Mouse (Mus musculus) embryo, embryonic 10 days (tissue): ENCODE data around the gene Commd8.

ENCODE experiments used
- DNase-seq: peaks from one replicate; pipeline ENCODE4 v3.0.0-alpha.2; 2015; ENCODE audit warnings: low spot score

The Commd8 gene

DNA sequence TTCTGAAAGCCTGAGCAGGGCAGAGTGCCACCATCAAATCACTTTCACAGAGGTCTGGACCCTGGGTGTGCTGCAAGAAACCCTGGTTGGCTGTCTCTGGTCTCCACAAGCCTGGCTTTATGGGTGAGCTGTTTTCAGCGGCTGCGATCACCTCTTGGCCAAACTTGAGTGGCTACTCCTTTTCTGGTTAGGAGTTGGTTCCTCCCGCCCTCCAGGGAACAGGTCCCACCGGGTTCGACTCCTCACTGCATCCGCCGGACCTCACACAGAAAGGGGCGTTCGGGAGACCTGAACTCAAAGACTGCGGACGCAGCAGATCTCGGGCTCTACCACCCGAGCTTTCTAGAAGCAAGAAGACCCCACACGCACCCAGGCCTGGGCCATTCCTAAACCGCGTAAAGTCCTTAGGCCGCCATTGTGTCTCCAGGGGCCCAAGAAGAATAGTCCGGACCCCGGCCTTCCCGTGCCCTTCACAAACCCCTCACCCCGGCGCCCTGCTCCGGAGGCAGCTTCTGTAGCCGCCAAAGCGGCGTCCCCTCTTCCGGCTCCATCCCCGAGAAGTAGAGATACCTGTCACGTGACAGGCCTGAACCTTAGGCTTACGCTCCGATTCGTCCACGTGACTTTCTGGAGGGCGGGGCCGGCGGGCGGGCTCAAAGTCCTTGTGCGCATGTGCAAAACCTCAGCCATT, at the start of gene Commd8:
Gene Commd8 (minus strand): TSS at position 596 of the 691 bp plus-strand sequence.
- DNase-seq: peak; percentile 96

DNA sequence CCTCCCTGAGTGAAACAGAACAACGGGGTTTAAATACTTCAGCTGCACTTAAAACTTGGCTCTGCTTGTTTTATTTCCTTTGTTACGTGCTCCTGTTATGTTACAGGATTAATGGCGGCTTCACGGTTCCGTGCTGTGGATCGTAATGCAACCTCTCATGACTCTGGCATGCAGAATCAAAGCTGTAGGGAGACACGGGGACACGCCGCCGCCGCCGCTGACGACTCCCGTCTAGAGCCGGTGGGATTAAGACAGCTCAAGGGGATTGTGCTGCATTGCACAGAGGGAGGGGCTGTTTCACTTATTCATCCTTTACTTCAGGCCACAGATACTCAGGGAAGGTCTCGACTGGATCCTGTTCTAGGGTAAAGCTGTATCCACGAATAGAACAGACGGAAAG, 43.8 kb upstream of the Commd8 start:
- DNase-seq: no peak

DNA sequence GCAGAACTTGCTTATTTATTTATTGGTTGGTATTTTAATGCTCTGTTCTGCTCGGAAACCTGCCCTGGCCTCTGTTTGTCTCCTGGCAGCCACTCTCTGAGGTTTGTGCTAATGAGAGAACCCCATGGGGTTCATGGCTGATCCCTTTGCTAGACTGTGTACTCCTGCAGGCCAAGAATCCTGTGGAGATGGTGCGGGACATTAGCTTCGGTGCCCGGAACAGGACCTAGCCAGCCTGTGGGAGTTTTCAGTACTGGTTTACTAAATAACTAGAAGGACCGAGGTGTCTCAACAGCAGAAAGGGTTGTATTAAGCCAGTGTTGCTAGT, 42.8 kb upstream of the Commd8 start:
- DNase-seq: no peak

DNA sequence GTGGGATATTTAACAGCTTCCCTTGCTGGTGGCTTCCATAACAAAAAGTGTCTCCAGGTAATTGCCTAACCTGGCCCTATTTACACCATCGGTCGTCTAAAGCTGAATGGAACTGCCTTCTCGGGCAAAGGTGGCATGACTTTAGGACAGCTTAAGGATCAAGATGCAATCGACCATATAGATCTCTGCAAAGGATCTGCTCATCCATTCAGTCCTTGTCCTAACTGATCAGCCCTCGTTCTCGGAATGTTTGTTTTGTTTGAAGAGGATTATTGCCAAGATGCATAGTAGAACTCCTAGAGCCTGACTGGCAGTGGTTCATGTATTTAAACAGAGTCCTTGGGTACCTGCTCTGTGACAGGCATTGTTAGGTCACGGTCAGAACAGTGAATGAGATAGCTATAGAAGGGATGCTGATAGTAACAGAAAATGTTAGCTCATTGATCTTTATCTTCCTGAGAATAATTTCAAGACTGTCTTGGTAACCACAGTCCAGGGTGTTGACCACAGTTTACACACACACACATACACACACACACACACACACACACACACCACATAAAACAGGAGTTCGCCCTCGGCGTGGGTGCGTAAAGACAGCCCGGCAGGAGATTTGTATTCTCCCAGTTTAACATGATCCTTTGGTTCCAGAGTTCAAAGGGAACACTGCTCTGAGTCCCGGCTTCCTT, 42.3 kb upstream of the Commd8 start:
- no peak for DNase-seq

DNA sequence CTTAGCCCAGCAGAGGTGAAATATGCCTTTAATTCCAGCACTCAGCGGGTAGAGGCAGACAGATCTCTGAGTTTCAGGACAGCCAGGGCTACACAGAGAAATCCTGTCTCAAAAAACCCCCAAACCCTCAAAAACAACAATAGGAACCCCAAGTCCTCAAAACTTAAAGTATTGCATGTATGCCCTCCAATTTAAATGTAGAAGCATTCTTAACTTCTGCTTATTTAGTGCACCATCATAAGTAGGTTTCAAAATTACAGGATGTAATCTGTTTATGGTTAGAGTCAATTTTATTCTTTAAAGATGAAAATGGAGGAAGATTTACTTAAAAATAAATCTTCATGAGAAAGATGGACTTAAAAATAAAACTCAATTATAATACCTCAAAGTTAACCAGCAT, 40.5 kb upstream of the Commd8 start:
- no peak for DNase-seq

DNA sequence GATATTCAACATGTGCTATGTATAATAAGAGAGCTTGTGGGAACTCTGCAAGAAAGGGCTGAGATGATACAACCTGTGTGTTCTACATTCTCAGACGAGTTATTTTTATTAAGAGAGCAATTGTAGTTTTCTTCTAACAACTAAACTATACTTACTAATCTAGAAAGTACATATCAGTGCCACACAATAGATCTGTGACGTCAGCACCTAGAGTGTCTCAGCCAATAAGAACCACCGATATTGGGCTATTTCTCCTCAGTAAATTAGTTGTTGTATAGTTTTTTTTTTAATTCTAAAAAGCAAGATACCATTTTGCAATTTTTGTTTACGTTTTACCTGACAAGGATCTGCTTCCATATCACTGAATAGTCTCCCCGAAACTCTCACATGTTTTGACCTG, 37.3 kb upstream of the Commd8 start:
- DNase-seq: no peak

DNA sequence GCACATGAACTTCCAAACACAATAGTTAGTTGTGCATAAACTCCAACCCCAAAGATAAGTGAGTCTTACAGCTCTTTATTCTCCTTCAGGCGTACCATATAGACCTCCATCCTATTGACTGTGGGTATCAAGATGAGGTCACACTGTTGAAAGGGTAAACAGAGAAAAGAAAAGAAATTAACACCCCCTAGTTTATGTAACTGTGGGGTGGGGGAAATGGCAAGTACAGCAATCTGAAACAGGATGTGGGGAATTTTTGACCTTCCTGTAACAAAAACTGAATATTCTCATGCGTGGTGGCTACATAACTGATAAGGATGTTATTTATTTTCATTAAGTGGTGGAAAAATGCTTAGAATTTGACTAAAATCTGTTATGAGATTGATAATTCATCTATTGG, 36.5 kb upstream of the Commd8 start:
- no peak for DNase-seq

DNA sequence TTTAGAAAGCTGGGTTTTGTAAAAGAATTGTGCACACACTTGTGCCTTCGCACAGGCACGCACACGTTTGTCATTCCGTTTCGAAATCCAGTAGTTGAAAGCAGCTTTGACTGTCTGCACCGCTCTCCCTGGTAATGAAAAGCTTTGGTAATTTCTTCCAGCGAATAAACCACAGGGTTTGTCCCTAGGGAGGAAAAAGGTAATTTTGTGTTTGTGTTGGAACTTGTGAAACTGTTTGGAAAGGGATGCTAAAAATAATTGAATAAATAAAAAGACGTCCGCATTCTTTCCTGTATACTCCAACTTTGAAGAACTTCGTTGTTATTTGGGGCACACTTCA, 35.7 kb upstream of the Commd8 start:
- no peak for DNase-seq

DNA sequence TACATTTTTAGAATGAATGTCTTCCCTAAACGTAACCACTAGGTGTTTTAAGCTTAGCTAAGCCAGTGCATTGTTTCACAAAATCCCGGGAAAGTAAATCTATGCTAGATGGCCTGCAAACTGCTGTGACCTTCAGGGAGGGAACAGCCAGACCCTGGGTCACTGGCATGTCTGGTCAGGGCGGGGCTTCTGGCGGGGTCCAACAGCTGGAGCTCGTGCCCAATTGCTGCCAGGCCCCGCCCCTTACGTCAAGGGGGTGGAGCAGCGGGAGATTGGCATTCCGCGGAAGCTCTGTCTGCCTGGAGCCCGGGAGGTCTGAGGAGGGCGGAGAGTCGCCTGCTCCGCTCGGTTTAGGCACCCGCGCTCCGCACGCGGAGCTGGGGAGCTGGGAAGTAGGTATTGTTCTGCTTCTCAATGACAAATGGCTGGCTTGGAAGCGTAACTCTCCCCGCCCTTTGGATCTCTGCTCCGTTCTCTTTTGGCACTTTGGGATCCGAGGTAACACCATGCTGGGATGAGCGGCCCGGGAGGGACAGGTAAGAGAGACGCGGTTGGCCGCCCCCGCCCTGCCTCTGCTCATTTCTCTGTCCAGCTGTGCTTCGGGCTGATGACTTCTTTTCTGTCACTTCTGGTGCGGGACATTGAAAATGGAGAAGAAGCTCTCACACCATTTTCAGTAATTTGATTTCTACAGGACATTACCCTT, 35.2 kb upstream of the Commd8 start:
- DNase-seq: peak; percentile 95

DNA sequence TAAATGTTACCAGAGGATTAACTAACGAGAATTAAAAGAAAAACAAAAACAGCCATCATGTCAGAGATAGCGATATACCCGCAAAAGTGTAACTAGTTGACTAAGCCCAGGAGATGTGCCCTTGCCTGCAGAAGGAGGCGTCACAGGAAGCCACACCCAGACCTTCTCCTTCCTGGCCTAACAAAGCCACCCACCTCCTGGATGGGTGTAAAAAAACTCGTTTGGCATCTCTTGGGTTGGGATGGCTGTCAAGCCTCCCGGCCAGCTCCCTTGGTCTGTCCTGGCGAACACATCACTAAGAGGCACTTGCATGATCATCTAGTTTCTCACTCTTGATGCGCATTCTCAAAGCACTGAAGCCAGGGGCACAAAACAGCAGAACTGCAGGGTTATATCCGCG, 34.0 kb upstream of the Commd8 start:
- DNase-seq: peak; percentile 6

DNA sequence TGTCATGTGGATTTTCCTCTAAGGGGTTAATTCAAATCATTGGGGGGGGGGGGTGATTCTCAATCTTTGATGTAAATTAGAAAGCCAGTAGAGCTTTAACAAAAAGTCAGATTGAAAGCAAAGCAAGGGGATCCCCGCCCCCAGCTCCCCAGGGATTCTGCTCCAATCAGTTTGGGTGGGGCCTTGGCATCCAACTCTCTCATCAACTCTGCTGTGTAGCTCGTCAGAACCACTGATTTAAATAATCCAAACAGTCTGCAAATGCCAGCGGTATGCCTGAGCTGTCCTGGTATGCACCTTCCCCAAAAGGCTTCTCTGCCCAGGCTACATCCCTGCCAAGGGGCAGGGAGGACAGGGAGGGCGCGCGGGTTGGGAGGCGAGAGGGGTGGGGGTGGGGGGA, 33.6 kb upstream of the Commd8 start:
- DNase-seq: no peak

DNA sequence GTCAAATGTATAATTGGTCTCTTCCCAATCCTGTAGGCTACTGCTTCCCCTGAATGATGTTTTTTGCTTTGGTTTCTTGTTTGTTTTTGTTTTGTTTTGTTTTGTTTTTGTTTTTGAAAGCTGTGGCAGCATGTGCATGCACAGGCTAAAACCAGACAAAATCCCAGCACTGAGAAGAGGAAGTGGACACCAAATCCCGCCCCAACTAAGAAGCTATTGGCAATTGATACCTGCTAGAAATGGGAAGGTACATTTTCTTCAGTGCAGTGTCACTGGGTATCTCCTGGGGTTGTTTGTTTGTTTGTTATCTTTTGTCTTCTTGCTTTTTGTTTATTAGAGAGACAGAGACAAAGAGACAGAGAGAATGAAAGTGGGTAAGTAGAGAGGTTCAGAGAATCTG, 27.5 kb upstream of the Commd8 start:
- DNase-seq: no peak

DNA sequence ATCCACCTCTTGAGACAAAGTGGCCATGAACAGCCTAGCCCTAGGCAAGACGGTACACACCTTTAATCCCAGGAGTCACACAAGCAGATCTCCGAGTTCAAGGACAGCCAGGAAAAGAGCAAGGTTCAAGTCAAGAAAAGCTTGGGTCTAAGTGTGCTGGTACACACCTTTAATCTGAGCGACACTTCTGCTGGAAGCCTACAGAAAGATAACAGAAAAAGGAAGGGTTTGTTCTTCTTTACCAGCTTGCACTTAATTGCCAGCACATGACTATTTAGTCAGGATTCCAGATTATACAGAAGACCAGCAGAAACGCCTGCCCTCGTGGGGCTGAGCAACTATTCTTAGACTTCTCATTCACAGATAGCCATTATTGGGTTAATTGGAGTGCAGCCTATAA, 23.9 kb upstream of the Commd8 start:
- no peak for DNase-seq

DNA sequence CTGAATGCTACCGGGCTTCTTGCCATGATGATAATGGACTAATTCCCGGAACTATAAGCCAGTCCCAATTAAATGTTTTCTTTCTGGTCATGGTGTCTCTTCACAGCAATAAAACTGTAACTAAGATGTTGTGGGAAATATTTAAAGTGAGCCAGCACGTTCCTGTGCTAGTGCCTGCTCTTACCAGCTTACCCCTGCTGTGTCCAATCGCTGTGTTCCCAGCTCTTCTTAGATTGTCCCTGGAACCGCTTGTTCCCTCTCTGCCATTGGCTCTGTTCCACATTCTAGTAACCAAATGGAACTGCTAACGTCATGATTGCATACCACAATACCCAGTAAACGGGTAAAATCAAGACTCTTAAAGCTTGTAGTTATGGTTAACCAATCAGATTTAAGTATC, 23.2 kb upstream of the Commd8 start:
- no peak for DNase-seq

DNA sequence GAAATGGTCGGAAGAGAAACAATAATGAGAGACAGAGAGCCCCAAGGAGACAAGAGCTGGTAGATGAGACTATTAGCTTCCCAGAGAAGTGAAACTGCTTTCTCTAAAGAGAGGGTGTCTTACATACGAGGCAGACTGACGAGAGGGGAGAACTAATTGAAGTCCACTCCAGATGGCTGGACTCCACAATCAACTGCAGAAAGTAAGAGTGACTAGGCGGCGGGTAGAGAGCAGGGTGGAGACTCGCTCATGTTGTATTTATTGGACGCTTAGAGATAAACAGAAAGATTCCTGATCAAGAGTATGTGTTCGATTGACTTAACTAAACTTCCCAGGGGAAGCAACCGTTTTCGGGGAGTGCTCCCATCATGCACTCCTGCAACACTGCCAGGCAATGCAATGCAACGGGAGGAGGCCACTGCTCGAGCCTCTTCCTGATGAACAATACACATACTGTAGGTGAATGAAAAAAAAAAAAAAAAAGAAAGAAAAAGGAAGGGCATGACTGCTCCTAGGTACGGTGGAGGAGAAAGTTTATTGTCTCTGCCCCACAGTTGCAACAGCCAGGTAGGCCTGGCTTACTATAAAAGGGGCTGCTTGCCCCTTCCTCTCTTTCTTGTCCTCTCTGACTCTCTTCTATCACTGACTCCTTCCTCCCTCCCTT, 16.6 kb upstream of the Commd8 start:
- no peak for DNase-seq

DNA sequence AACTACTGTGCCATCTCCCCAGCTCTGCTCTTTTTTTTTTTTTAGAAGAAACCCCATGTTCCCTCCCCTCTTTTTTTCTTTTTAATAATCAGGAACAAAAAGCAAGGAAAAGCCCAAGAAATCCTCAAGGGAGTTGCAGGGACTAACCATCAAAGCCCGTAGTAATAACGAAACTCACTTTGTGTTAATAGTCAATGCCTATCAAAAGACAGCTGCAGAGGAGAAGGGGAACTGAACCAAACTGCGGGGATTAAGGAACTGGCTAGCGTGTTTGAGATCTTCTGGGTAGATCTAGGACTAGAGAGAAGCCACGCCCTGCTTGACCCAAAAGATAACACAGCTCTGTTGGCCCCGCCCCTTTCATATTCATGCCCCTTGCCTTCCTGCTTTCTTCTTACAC, 15.9 kb upstream of the Commd8 start:
- no peak for DNase-seq

DNA sequence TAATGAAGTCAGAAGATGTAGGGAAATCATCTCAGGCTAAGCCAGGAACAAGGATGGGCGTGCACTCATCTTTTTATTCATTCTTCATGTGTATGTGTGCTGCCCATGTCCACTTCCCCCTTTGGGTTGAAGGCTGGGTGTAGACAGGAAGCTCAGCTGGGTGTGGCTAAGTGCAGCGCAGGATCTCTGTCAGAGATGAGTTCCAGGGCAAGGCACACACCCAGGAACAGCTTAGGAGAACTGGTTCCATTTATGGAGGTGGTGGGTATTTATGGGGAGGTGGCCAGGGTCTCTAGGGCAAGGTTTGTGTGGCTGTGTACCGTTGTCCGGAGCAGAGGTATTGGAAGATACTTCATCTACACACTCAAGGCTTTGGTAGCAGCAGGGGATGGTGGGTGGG, 14.8 kb upstream of the Commd8 start:
- DNase-seq: no peak

DNA sequence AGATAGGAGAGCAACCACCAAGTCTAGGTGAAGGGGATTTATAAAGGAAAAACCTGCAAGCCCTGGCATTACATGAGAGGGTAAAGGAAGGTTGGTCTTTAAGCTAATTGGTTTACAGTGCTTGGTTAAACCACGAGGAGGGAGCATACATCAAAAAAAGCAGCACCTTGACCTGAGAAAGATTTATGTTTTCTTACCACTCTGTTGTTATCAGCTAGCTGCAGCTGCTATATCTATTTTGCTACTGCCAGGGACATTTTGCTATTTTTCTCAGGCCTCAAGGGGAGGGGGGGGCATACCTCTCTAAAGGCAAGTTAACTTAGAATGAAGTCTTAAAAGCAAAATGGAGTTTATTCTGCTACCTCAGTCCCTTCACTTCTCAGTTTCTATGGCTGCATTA, 13.2 kb upstream of the Commd8 start:
- no peak for DNase-seq

DNA sequence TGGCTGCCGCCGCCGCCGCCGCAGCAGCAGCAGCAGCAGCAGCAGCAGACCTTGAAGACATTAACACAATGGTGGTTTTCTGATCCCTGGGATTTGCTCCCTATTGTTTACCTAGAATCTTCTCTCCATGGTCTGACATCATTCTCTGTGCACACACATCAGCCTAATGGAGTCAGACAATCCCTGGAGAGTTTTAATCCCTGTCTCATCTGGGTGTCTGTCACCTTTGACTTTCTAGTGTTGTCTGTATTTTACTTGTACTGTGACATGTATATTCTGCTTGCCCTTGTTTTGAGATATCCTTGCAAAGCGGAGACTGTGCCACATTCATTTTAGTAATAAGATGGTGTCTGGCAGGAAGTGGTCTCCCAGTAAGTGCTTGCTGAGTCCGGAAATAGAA, 7.5 kb upstream of the Commd8 start:
- peak; percentile 36 for DNase-seq

DNA sequence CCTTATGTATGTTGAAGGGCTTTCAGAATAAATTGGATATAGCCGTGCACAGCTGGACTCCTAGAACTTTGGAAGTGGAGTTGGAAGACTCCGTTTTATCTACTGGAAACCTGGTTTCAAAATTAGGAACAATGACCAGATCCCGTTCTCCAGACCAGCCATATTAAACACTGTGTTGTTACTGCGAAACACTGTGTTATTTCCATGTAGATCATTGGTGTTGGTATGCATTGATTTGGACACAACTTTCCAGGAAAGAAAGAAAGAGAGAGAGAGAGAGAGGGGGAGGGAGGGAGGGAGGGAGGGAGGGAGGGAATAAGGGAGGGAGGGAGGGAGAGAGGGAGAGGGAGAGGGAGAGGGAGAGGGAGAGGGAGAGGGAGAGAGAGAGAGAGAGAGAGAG, 7.1 kb upstream of the Commd8 start:
- DNase-seq: no peak

DNA sequence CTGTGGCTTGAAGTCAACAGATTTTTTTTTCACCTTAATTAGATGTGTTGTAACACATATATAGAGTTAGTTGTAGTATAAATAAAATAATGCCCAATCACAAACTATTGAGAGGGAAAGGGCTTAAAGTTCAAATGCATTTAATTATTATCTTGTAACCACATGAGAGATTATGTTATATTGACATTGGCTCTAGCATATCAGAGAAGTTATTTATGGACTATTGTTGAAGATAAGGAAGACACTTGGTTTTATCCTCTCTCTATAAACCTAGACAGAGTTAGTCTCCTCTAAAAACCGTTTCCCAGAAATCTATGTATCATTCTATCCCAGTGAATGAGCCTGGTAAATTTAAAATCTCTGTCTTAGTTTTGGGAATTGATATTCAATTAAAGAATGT, 5.5 kb upstream of the Commd8 start:
- DNase-seq: no peak

DNA sequence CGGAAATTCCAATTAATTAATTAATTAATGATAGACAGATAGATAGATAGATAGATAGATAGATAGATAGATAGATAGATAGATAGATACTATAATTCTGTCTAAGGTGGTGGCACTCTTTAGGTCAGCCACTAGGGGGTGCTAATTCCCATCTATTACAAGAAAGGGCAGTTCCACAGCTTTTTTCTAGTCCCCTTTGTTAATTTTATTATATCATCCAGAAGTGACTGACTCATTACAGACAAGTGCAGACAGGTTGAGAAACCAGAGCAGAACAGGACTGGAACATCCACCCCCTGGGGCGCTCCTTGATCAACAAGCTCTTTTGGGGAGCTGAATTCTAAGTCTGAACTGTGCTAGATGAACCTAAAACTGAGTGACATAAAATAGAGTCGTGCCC, 4.7 kb upstream of the Commd8 start:
- peak; percentile 64 for DNase-seq

DNA sequence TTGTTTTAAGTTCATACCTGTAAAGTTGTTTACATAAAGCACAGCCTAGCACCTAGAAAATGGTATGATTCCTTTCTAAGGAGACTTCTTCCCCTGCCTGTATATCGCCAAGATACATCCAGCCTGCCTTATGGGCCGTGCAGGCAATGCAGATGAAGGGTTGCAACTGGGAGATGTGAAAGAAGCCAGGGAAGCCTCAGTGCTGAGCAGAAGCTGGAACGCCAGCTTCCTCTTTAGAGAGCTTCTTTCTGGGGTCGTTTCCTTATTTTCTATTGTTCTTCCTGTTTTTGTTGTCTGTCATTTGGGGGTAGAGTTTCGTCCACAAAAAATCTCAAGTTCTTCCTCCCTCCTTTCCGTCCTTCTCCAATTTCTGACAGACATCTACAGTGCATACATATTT, 2.1 kb upstream of the Commd8 start:
- no peak for DNase-seq
